Mouse (Mus musculus) brain, embryonic 14.5 days (tissue): ENCODE data around the gene Abcc4. TPM values are rescaled to one million over a fixed set of nuclear protein-coding genes. Genes with fewer than 3 reads are reported as not detected.

Source experiments
- DNase-seq: peaks from one replicate; pipeline ENCODE4 v3.0.0-alpha.2; 2011; ENCODE audit warnings: low read depth
- CTCF ChIP-seq: fragments of 200-500 bp; IDR thresholded peaks from 2 replicates; pipeline ENCODE4 v1.5.1; 2012; ENCODE audit warnings: inconsistent platforms, mild to moderate bottlenecking, moderate library complexity, borderline replicate concordance; ENCODE audit not compliant: insufficient read depth, insufficient read length; ENCODE audit errors: extremely low read depth
- POLR2A ChIP-seq: fragments of 200-500 bp; IDR thresholded peaks from 2 replicates; pipeline ENCODE4 v1.6.1; 2012; ENCODE audit warnings: mild to moderate bottlenecking, inconsistent platforms, borderline replicate concordance; ENCODE audit not compliant: poor library complexity, insufficient read depth, insufficient read length, severe bottlenecking; ENCODE audit errors: extremely low read depth
- polyA plus RNA-seq: library from polyadenylated mRNA; depleted of rRNA; stranded (reverse); fragments of >200 nt; gene quantifications from 2 replicates; pipeline ENCODE4 v1.2.3, GENCODE M21; 2012; rRNA removed

Abcc4 gene
- polyA plus RNA-seq, 1 experiment, result 1.7 TPM

DNA sequence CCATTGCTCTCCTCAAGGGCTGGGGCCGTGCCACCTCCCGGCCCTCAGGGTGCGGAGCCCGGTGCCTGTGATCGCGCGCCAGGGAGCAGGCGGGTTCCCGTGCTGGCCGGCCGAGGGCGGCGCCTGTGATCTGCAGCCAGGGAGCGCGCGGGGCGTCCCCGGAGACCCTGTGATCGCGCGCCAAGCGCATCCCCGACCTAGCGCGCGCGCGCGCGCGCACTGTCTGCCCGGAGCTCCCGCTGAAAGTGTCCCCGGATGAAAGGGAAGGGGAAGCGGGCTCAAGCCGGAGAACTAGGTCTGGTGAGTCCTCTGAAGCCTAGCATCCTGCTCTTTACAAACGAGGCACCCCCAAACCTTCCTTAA, 232.2 kb downstream of the Abcc4 start:
- peak; percentile 88 for DNase-seq
- TF ChIP-seq POLR2A (no peak), CTCF (no peak)

DNA sequence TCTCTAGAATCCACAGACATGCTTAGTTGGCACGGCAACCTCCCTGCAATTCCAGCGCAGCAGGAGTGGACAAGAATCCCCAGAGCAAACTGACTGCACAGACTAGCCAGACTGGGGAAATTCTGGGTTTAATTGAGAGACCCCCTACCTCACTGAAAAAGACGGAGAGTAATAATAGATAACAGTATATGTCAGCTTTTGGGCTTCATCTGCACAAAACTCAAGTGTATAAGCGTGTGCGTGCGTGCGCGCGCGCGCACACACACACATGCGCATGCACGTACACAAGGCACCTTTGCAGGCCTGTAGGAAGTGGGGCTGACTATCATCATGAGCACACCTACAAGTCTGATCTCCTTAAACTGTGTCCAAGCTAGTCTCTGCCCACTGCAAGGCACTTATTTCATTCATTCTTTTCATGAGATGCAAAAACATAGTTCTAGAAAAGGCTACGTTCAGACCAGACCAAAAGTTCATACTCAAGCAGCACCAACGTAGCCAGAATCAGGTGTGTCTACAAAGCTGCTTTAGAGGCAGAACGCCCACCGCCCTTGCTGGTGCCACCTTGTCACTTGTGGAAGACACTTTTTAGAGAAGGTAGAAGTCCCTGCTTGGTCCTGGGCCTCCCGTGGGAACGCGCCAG, 232.7 kb downstream of the Abcc4 start:
- peak; percentile 68 for DNase-seq
- TF ChIP-seq CTCF (no peak), POLR2A (no peak)

DNA sequence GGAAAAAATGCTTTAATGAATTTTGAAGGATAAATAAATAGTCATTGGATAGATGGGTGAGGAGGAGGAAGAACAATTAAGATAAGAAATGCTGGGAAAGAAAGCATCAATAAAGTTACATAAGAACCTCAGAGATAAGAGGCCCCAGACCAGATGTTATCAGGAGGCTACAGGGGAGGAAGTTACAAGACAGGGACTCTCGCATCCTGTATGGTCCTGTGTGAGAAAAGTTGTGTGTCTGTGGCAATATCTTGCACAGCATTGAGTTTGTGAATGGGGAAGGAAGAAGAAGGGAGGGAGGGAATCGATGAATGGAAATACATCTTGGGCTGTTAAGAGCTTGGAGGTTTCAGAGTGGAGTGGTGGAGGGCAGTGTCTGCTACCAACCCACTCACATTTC, 240.7 kb downstream of the Abcc4 start:
- no peak for DNase-seq
- TF ChIP-seq CTCF, result no peak
- no peak for TF ChIP-seq POLR2A

- TF ChIP-seq CTCF (no peak), POLR2A (no peak)
- no peak for DNase-seq
Measured at GRCm38 (mm10) chr14:118464401-118464800, 241.6 kb downstream of the Abcc4 start.

- TF ChIP-seq CTCF (no peak), POLR2A (no peak)
- peak; percentile 30 for DNase-seq
Measured at GRCm38 (mm10) chr14:118452572-118452971, 253.4 kb downstream of the Abcc4 start.

DNA sequence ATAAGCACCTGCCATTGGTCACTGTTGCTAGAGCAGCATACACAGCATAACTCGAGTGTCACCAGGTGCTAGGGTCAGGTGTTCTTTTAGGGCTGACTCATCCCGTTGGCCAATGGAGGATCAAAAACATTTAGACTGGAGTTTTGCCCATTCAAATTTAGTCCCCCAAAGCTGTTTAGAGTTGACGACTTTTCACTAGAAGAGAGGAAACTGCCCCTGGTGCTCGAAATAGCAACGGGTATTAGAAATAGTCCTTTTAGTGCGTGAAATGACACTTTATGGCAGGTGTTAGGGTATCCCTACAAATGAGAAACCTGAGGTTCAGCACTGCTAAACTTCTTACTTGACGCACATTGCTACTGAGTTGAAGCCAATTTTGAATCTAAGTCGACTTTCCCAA, 265.9 kb downstream of the Abcc4 start:
- TF ChIP-seq POLR2A, result no peak
- TF ChIP-seq CTCF, result no peak
- no peak for DNase-seq

GRCm38 (mm10) chr14:118437156-118437931, 268.7 kb downstream of the Abcc4 start:
- no peak for TF ChIP-seq POLR2A
- DNase-seq, result peak; percentile 76

DNA sequence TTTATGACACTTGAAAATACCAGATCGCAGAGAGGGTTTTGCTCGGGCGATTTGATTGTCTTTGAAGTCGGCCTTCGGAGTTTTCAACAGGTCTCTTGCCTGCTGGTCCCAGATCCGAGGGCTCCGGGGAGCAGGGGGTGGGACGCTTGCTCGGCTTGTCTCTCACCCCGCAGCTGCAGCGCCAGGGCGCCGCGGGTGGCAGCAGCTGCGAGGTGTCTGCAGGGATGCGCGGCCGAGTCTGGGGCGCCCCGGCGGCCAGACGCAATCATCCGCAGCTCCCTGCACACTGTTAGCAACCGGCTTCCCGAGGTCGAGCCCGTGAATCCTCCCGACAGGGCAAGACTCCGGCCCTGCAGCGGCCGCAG, 269.2 kb downstream of the Abcc4 start:
- no peak for TF ChIP-seq CTCF
- TF ChIP-seq POLR2A, result no peak
- peak; percentile 87 for DNase-seq

GRCm38 (mm10) chr14:118435676-118436330, 270.2 kb downstream of the Abcc4 start:
- TF ChIP-seq POLR2A, result no peak
- TF ChIP-seq CTCF, result no peak
- peak; percentile 72 for DNase-seq

DNA sequence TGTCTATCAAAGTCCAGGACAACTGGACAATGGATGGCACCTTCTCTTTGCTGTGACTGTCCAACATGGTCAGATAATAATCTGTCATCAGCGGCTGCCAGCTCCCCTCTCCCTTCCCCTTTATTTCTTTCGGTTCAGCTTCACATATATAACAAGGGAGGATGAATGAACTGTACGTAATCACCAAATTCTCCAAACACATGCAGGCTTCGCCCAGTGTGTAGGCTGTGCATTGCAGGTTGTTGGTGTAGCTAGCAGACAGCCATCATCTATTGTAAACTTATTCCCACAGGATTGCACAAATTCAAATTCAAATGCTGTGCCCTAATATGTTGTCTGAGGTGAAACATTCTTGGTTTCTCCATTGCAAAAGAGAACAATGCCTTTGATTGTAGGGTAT, 271.2 kb downstream of the Abcc4 start:
- no peak for DNase-seq
- no peak for TF ChIP-seq CTCF
- no peak for TF ChIP-seq POLR2A

- TF ChIP-seq CTCF (no peak), POLR2A (no peak)
- DNase-seq, result no peak
Measured at GRCm38 (mm10) chr14:118433848-118434247, 272.2 kb downstream of the Abcc4 start.

Other genes starting within 250 kb of the Abcc4 start
- gene Cldn10, start 81.7 kb upstream of the Abcc4 start, polyA plus RNA-seq, result 0.31 and 0.33 TPM in 2 replicates
- gene Dzip1, start 219.2 kb upstream of the Abcc4 start, polyA plus RNA-seq, result 99.2 and 142 TPM in 2 replicates
- gene Dnajc3, start 231.8 kb upstream of the Abcc4 start, polyA plus RNA-seq, result 11.3 and 13.1 TPM in 2 replicates